Mouse (Mus musculus) R1 (cell line): Measurements from ENCODE around the gene Epn3.

Experiments used
- DNase-seq: peaks from one replicate; pipeline ENCODE4 v3.0.0-alpha.2; 2018; ENCODE audit warnings: low read depth, low spot score

Gene Epn3

DNA sequence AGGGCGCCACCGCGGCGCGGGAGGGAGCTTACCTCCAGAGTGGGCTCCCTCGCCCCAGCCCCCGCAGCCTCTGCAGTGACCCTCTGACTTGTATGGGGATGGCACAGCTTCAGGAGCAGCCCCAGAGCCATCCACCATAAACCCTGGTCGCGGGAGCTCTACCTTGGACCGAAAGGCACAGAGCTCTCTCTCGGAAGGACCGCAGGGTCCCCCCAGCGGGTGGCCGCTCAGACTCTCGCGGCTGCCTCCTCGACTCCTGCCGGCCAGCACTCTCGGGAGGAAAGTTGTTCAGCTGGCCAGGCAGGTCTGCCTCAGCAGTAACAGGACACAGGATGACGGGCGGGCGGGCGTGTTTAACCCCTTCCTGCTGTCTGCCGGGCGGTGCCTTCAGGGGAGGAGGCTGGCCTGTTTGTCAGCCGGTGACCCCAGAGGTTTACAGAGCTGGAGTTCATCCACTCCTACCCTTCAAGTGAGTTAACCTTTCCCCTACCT, at the start of gene Epn3:
Epn3 (minus strand) TSS at position 314 of the 492 bp plus-strand sequence.
- no peak for DNase-seq

DNA sequence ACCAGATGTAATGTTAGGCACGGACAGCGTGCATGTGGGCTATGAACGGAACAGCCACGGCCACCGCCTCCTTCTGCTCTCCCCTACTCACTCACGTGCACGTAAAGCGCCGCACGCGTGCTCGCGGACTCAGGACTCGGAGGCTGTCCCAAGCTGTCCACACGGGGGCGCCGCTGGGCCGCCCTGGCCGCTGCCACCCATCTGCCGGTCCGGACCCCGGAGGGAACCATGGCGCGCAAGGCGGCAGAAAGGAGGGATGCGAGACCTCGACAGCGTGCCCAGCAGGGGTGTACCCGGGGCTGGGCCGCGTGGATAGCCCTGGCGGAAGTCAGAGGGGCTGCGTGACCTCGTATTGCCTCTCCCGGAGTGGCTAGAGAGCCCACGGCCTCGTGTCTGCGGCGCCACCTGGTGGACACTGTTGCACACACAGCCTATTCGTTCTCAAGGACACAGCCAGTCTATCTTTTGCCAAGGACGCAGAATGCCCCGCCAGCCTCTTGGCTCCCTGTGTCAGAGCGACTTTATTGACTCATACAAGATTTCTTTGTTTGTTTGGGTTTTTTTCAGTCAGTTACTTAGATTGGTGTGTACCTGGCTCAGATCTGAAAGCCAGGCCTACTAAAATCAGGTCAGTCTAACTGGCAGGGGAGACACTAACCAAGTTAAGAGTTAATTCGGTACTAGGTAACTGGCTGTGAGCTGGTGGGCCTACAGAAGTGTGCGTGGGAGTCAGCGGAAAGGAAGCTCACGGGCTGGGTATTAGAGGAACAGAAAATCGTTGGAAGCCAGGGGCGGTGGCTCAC, 49.3 kb upstream of the Epn3 start, which contains the start of gene Rsad1:
Rsad1 (minus strand) TSS at position 368 of the 803 bp plus-strand sequence.
- DNase-seq = peak; percentile 90

DNA sequence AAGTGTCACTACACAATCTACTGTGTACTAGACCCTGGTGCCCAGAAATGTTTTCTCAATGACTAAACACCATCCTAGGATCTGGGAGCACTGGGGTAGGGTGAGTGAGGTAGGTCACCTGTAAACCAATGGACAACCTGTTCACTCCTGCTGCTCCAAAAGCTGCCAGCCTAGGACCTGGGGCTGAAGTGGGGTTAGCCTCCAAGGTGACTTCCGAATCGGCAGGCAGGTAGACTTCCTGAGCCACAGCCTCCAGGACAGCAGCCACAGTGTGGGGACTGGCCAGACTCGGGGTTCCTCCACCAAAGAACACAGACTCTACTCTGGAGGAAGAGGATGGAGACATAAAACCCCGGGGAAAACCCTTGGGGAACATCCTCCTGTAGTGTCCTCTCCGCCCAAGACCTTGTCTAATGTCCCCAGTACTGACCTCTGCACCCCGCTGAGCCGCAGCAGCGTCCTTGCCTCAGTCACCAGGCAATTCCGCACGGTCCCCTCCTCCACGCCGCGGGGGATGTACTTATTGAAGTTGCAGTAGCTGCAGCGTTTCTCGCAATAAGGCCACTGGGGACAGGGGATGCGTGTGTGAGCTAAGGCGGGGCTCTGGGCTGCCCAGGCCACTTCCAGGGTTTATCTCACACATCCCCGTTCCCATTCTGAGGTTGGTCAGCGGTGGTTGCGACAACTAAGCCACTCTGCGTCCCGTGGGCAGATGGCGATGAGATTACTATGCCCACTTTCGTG, 48.4 kb upstream of the Epn3 start:
- no peak for DNase-seq

DNA sequence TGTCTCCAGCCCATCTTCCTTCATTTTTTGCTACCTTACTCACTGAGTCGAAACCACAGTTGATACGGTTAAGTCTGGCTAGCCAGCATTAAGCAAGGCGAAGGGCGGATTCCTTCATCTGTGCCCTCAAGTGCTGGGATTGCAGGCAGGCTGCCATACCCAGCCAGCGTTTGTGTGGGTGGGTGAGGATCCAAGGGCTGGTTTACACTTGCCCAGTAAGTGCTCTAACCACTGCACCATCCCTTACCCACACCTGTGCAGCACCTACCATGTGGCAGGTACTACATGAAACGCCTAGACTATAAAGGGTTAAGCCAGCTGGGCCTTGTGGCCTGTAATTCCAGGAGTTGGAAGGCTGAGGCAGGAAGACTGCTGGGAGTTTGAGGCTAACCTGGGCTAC, 47.5 kb upstream of the Epn3 start:
- no peak for DNase-seq

DNA sequence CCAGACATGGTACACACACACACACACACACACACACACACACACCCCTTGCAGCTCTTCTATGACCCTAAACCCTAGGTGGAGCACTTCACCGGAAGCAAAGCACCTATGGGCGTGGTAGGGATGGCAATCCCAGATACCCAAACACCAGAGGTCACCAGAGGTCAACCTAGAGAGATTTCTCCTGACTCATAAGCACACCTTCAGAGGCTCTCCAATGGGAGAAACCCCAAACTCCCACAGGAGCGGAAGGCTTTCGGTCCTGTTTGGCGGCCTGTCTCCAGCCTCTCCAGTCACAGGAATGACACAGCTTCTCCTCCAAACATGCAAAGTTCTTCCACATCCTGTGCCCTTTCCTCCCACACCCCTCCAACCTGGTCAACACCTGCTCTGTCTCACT, 46.6 kb upstream of the Epn3 start:
- DNase-seq = peak; percentile 41

DNA sequence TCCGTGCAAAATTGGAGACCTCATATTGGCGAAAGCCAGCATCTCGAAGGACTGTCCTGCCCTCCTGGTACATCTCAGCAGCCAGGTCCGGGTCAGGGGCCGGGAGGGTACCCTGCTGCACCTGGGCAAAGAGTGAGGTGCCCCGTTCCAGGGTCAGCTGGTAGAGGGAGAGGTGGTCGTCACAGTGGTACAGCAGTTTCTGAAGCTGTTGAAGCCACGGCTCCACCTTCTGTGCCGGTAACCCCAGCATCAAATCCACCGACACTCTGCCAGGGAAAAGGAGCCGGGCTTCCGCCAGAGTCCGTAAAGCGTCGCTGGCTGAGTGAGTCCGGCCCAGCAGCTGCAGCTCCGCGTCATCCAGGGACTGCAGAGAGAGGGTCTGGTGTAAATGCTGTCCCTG, 44.6 kb upstream of the Epn3 start:
- DNase-seq = no peak

DNA sequence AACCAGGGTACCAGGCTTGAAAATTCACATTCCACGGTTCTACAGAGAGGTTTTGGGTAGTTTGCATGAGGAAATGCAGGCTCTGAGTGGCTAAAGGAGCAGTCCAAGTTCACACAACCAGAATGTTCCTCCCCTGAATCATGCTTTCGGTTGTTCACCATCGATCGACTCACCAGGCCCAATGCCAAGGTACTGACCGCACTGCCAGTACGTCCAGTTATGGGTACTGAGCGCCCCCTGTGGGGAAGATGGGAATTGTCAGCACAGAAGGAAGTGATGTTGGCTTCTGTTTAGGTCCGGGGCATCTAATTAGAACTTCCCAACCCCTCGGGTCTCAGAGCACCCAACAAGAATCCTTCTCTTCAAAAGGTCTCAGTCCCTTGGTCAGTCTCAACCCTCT, 44.2 kb upstream of the Epn3 start:
- peak; percentile 66 for DNase-seq

DNA sequence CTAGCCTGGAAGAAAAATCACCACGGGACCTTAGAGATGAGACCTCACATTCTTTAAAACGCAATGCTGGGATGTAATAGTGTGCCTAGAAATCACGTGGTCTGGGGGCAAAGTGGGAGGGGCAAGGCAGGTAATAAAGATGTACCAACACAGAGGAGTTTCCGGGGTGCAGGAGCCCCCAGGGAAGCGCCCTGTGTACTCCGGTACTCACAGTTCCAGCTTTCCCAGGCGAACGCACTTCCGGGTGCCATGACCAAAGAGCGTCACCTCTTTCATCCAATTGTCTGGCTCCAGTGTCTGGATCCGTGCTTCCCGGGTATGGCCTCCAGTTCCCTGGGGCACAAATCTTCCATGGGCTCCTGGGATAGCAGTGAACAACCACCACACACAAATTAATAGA, 43.6 kb upstream of the Epn3 start:
- no peak for DNase-seq

DNA sequence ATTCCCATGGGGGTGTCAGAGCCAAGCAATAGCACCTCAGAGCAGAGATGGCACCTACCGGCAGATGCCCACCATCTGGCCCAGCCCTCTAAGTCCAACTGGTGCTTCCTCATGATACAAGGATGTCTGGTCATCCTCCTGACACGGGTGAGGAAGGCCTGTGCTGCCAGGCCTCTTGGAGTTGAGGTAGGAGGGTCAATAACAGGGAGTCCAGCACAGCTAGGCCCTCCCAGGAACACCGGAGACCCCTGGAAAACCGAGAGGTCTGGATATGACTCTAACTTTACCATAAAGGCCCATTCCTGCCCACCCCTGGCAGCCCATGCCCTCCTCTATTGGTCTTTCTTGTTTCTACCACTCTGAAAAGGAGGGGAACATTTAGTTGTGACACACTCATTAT, 42.6 kb upstream of the Epn3 start:
- DNase-seq = no peak

DNA sequence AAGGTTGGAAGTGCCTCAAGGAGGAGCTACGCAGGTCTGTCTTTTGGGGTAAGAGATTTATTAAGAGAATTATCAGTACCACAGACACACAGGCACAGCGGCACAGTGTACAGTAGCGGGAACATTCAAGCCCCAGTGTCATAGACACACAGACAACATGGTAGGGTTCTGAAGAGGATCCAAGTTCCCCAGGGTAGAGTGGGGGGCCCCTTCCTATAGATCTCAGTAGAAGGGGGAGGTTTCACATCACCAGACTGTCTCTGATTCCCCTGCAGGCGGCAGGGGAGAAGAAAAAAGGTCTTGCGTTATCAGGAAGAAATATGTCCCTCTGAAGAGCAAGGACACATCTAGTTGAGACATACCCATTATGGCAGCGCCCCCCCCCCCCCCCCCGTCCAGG, 40.0 kb upstream of the Epn3 start:
- DNase-seq = no peak

DNA sequence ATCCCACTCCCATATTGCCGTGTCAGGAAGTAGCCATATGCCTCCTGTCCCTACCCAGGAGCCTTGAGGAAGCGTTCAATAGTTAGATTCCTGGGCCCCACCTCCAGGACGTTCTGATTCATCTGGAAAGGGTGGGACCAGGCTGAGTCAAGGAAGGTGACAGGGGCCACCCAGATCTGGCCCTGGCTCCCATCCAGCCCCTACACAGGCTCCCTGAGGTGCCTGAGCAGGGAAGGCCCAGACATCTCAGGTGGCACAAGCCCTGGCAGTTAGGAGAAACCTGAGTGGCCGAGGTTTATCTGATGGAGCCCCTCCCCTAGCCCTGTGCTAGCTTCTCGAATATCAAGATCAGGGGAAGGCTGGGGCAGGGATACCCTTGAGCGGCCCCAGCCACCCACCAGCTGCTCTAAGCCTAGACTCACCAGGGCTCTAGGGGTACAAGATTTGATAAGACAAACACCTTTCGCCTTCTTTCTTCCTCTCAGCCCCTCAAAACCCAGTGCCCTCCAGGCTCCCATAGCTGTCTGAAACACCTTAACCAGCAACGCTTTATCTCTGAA, 39.0 kb upstream of the Epn3 start:
- no peak for DNase-seq

DNA sequence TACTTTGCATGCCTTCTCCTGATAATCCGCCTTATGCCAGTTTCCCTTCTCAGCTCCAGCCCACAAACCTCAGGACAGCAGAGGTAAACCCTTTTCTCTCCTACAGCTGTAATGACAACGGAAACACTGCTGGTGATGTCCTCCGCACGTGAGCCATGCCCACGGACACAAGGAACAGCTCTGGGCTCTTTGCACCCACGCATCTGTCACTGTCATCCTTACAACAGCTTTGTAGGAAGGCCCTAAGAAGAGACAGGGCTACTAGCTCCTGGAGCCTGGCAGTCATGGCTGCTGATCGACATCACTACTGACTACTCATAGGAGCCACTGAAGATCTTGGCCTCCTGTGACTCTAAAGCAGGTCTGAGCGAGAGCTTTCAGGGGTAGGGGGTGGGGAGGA, 33.4 kb upstream of the Epn3 start:
- DNase-seq = no peak

DNA sequence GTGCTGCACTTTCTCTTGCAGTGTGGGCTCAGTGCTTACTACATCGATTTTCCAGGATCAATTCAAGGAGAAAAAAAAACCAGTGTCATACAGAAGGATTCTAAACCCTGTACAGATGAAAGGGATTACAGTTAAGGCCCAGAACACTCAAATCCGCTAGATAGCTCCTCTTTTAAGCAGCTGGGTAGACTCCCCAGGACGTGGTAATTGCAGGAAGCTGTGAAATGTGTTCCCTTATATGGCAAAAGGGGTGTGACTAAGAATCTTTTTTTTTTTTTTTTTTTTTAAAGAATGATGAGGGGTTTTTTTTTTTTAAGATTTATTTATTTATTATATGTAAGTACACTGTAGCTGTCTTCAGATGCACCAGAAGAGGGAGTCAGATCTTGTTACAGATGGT, 29.1 kb upstream of the Epn3 start:
- DNase-seq = no peak

DNA sequence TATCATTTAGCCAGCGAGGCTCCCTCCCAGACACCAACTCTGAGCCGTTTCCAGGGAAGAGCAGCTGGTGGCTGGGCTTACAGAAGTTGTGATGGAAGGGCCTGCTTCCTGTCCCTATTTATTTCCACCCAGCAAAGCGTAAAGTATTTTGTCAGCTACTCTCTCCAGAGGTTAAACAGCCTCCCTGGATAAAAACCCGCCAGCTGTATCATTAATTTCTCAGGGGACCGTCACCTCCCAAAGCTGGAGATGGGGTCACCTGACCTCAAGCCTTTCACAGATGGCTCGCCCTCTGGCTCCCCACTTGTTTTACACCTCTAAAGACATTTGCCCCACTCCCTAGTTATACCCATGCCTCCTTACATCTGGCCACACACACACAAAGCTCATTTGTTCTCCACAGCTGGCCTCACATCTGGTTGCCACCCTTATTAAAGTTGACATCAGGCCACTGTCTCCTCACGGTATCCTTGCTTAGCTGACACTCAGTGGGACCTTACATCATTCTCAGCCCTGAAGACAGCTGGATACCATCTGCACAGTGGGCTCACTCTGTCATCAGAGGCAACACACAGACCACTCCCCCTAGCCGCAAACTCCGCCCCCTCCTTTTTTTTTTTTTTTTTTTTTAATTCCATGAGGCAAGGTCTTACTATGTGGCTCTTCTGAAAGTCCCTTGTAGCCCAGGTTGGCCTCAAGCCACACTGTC, 26.6 kb upstream of the Epn3 start:
- peak; percentile 25 for DNase-seq

DNA sequence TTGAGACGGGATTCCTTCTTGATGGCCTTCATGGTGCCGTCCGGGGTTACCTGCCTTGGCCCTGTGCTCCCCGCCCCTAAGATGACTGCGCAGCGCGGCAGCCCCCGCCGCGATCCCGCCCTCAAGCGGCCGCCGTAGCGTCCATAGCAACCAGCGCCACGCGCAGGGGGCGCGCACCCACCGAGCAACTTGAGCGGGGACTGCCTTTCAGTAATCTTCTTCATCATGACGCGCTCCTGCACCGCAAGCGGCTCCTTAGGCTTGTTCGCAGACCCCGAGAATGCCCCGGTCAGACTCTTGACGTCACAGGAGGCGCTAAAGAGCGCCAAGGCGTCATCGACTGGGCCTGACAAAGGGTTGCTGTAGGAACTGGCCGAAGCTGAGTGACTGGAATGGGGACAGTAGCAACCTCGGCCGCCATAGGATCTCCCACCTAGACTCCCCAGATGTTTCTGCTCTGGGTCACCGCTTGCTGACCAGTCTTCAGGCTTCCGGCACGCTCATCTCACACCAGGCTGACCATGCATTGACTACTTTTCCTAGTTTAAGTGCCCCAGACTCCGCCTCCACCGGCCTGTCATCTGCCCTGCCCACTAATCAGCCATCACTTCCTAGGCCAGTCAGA, 21.6 kb upstream of the Epn3 start, which contains the start of gene Mycbpap:
Mycbpap (minus strand) TSS at position 524 of the 625 bp plus-strand sequence.
- DNase-seq = peak; percentile 69

DNA sequence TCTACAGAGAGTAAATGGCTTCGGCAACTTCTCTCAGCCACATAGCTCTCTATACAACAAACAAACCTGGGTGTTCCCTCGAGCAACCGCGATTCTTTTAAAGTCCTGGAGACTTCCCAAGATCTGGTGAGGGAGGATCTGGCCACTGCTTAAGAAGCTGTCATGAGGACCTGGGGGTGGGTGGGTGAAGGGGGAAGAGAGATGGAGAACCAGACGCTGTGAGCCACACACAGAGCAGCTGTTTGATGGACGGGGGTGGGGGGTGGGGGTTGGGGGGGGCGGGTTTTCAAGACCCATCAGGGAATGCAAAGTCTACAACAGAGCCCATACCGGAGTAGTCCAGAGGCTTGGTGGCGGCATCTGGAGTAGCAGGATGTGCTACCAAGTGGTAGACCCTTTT, 13.7 kb upstream of the Epn3 start:
- DNase-seq = no peak

DNA sequence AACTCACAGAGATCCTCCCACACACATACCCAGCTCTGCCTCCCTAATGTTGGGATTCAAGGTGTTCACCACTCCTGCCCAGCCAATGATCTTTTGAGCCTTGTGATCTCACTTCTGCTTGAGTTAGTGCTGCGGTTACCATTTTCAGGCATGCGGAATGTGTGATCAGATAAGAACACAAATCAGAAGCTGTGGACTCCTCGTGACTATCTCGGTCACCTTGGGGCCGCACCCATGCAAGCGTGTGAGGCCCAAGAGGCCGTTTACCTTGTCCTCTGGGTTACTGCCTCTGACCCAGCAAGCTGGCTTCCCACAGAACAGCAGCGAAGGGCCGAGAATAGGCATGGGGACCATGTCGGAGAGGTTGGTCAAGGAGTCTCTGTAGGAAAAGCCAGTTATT, 9.2 kb upstream of the Epn3 start:
- DNase-seq = no peak

DNA sequence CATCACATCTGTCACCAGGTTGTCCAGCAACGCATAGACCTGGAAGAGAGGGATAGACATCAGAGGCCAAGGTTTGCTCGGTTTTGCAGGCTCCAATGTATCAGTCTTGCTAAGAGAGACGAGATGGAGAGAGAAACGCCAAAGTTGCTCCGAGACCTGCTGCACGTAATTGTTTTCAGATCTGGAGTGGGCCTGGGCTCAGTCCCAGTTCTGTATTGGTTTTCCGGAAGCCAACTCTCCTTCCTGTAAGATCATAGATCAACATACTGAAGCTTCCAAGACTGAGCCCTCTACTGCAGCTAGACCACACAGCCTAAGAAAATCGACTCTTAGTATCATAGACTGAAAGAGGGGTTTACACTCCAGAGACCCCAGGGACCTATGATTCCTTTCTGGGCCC, 1.7 kb upstream of the Epn3 start:
- DNase-seq = no peak

DNA sequence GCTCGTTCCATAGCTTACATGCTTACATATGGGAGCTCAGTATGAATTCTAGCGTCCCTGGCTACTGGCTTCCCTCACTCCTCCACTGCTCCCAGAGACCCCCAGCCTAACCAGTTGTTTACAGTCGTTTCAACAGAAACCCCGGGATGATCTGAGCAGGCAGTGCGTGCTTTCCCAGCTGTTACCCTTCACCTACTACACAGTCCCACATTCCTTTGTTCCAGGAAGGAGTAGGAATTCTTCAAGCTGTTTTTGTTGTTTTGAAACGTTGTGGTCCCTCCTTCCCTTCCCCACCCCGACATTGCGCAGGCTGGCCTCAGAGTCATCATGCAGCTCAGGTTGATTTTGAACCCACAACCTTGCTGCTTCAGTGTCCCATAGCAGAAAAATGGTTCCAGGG, 588 bp upstream of the Epn3 start:
- no peak for DNase-seq

DNA sequence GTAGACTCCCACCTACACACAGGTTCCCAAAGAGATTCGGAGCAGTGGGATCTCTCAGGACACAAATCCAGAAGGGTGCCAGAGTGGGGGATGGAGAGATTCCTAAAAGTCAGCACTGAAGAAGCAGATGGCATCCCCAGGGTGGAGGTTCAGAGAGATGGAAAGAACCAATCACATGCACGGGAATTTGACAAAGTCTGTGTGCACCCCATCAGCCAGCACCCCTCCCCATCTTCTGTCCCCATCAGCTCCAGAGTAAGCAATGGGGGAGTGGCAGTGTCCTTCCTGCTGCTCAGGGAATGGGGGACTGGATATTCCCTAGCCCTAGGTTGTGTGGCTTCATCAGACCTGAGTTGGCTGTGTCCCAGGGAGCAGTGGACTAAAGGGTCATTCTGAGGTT, 739 bp downstream of the Epn3 start:
- DNase-seq = no peak
